Mouse (Mus musculus) olfactory bulb, adult 2 months (tissue): Measurements from ENCODE around the gene Bicc1.

Experiments
- CTCF ChIP-seq: fragments of 200-500 bp; IDR thresholded peaks from 2 replicates; pipeline ENCODE4 v1.5.1; 2012; ENCODE audit warnings: low read depth, mild to moderate bottlenecking, low read length, moderate library complexity; ENCODE audit not compliant: insufficient read depth
- POLR2A ChIP-seq: fragments of 200-500 bp; IDR thresholded peaks from 2 replicates; pipeline ENCODE4 v1.6.1; 2012; ENCODE audit warnings: mild to moderate bottlenecking, low read depth, low read length, moderate library complexity; ENCODE audit not compliant: insufficient read depth

DNA sequence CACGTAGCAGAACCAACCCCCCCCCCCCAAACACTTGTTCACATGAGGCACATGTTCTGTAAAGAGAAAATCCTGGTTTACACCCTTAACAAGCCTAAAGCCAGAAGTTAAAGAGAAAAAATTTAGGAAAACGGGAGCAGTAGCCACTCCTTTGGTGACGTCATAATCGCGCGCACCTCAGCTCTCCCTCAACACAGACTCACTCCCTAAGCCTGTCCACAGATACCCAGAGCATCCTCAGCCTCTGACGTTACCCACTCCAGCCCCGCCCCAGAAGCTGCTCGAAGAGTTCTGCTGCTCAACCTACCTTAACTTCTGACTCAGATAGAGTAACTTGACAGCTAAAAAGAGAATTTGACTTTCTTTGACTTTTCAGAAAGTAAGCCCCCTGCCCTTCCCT lies 28.2 kb downstream of the Bicc1 start:
- TF ChIP-seq POLR2A (no peak), CTCF (no peak)
